Mouse (Mus musculus): ENCODE measurements around the gene RPS10-NUDT3. TPM values are rescaled to one million over a fixed set of nuclear protein-coding genes. Genes with fewer than 3 reads are reported as not detected.
A peak's percentile ranks its signal among the peaks of the same experiment; 100 is the strongest.

Gene RPS10-NUDT3
- total RNA-seq, 1 experiment from 2014 or later: not detected

- peak; percentile 69 to 84 for ATAC-seq (replicated peaks in 1 of 2; ENCODE audit: insufficient read depth in 1 of 2, low FRiP score in 2 of 2, low TSS enrichment in 1 of 2, low read depth in 1 of 2, poor library complexity in 2 of 2, severe bottlenecking in 2 of 2)
Observed at GRCm38 (mm10) chr17:27565163-27565941, 69.7 kb downstream of the RPS10-NUDT3 start, which contains the start of gene AI413582. TSS of gene AI413582 (minus strand) at chr17:27565756.

GRCm38 (mm10) chr17:27564391-27565162, 70.4 kb downstream of the RPS10-NUDT3 start:
- no peak for ATAC-seq (replicated peaks in 1 of 2; ENCODE audit: insufficient read depth in 1 of 2, low FRiP score in 2 of 2, low TSS enrichment in 1 of 2, low read depth in 1 of 2, poor library complexity in 2 of 2, severe bottlenecking in 2 of 2)

DNA sequence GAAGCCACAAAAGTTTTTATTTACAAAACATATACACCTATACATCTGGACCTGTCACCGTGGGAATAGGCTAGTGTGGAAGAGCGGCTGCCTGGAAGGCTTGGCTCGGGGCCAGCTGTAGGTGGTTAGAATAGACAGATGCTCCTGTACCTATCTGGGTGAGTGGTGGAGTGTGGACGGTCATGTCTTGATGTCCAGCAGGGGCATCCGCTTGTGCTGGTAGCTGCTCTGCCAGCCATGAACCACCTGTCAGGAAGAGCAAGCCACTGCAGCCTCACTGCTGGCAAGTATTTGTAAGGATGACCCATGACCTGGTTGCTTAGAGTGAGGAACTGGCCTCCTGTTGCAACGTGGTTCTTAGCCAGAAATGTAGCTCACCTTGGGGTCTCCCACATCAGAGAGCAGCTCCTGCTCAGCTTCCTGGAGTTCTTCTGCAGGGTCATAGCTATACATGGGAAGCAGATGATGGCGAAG, 71.2 kb downstream of the RPS10-NUDT3 start:
- ATAC-seq (replicated peaks in 1 of 2; ENCODE audit: insufficient read depth in 1 of 2, low FRiP score in 2 of 2, low TSS enrichment in 1 of 2, low read depth in 1 of 2, poor library complexity in 2 of 2, severe bottlenecking in 2 of 2): no peak

DNA sequence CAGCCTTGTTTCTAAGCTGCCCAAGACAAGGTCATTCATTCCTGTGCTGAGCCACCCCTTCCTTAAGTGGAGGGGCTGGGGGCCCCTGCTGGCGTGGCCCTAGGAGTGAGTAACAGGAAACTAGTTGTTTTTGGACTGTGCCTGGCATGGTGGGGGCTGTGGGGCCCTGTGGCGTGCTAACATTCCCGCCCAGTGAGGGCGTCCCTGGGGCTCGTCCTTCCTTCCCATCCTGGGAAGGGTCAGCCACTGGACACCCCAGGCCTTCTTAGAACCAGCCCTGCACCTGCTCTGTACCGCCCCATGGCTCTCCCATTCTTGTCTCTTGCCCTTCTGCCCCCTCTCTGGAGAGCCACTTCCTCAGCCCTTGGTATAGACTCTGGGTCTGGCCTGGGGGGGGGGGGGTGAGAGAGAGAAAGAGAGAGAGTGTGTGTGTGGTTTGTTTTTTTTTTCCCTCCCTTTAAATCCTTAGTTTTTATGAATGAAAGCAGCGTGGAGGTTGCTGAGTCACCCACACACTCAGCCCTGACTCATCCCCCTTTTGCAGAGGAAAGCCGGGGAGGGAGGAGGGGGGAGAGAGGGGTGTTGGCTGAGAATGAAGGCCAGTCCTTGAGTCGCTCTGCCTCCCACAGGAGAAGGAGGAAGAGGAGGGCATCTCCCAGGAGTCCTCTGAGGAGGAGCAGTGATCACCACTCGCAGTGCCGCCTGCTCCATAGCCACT, 73.1 kb downstream of the RPS10-NUDT3 start:
- peak in 1 of 2 experiments; percentile 4; a peak in 1 of 4 replicates for ATAC-seq (replicated peaks in 1 of 2; ENCODE audit: insufficient read depth in 1 of 2, low FRiP score in 2 of 2, low TSS enrichment in 1 of 2, low read depth in 1 of 2, poor library complexity in 2 of 2, severe bottlenecking in 2 of 2)

DNA sequence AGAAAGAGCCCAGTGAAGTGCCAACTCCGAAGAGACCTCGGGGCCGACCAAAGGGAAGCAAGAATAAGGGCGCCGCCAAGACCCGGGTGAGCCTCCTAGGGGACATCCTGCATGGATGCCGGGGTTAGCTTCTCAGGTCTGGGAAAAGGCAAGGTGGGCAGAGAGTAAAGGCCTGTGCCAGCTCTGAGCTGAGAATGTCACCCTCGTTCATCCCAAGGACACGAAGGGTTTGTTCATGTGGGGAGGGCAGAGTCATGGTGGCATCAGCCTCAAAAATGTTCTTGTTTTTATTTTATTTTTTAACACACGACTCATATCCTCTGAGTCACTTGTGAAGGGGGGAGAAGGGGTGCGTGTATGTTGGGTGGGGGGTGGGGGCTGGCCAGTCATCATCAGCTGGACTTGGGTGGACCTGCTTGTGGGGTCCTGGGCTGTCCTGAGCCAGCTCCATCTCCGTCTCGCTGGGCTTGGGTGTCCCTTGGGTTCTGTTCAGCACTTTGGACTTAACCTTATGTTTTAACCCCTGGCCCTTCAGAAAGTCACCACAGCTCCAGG, 74.0 kb downstream of the RPS10-NUDT3 start:
- no peak for ATAC-seq (replicated peaks in 1 of 2; ENCODE audit: insufficient read depth in 1 of 2, low FRiP score in 2 of 2, low TSS enrichment in 1 of 2, low read depth in 1 of 2, poor library complexity in 2 of 2, severe bottlenecking in 2 of 2)

DNA sequence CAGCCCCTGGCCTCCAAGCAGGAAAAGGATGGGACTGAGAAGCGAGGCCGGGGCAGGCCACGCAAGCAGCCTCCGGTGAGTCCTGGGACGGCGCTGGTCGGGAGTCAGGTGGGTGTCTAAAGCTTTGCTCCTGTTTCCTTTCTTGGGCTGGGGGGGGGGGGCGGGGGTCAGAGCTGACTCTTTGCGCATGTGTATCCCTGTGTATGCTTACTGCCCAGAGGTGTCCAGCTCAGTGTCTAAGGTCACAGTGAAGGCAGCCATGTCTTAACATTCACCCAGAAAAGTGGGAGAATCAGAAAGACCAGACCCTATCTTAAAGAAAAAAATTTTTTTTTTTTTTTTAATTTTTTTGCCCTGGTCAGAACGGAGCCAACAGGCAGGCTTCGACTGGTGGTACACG, 75.4 kb downstream of the RPS10-NUDT3 start:
- ATAC-seq (replicated peaks in 1 of 2; ENCODE audit: insufficient read depth in 1 of 2, low FRiP score in 2 of 2, low TSS enrichment in 1 of 2, low read depth in 1 of 2, poor library complexity in 2 of 2, severe bottlenecking in 2 of 2): no peak

GRCm38 (mm10) chr17:27558845-27559244, 76.2 kb downstream of the RPS10-NUDT3 start:
- no peak for ATAC-seq (replicated peaks in 1 of 2; ENCODE audit: insufficient read depth in 1 of 2, low FRiP score in 2 of 2, low TSS enrichment in 1 of 2, low read depth in 1 of 2, poor library complexity in 2 of 2, severe bottlenecking in 2 of 2)

GRCm38 (mm10) chr17:27557927-27558661, 76.9 kb downstream of the RPS10-NUDT3 start:
- no peak for ATAC-seq (replicated peaks in 1 of 2; ENCODE audit: insufficient read depth in 1 of 2, low FRiP score in 2 of 2, low TSS enrichment in 1 of 2, low read depth in 1 of 2, poor library complexity in 2 of 2, severe bottlenecking in 2 of 2)

- ATAC-seq (replicated peaks in 1 of 2; ENCODE audit: insufficient read depth in 1 of 2, low FRiP score in 2 of 2, low TSS enrichment in 1 of 2, low read depth in 1 of 2, poor library complexity in 2 of 2, severe bottlenecking in 2 of 2): peak; percentile 8 to 9; a peak in 1 of 4 replicates
Observed at GRCm38 (mm10) chr17:27557181-27557926, 77.7 kb downstream of the RPS10-NUDT3 start.

- ATAC-seq (replicated peaks in 1 of 2; ENCODE audit: insufficient read depth in 1 of 2, low FRiP score in 2 of 2, low TSS enrichment in 1 of 2, low read depth in 1 of 2, poor library complexity in 2 of 2, severe bottlenecking in 2 of 2): peak; percentile 18 to 26; a peak in 2 of 4 replicates
Observed at GRCm38 (mm10) chr17:27556315-27557011, 78.6 kb downstream of the RPS10-NUDT3 start, which contains the start of gene Hmga1. TSS of gene Hmga1 (plus strand) at chr17:27556497.

DNA sequence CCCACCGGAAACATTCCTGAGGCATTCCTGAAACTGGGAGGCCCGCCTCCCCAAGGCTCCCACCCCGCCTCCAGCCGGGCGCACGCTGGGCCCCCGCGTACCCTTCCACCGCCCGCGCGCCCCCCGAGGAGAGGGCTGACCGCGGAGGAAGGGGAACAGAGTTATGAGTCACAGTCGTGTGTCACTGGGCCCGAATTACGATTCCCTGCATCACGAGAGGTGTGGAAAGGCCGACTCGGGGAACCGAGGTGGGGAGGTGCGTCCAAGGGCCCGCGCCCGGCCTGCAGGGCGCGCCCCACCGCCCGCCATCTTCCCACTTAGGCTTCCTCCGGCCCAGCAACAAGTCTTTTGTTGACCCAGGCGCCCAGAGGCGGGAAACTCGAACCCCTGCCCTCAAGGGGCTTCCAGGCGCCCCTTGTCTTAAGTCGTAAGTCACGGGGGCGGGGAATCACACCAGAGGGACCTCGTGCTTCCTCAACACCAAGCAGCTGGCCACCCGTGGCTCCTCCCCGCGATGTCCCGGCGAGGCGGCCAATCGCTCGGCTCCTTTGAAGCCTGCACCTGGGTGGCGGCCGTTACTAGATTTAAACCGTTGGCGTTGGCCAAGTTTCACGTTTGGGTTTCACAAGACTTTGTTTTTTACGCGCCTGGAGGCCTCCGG, 79.4 kb downstream of the RPS10-NUDT3 start:
- peak; percentile 51 to 59; a peak in 3 of 4 replicates for ATAC-seq (replicated peaks in 1 of 2; ENCODE audit: insufficient read depth in 1 of 2, low FRiP score in 2 of 2, low TSS enrichment in 1 of 2, low read depth in 1 of 2, poor library complexity in 2 of 2, severe bottlenecking in 2 of 2)

GRCm38 (mm10) chr17:27555075-27555511, 79.9 kb downstream of the RPS10-NUDT3 start:
- ATAC-seq (replicated peaks in 1 of 2; ENCODE audit: insufficient read depth in 1 of 2, low FRiP score in 2 of 2, low TSS enrichment in 1 of 2, low read depth in 1 of 2, poor library complexity in 2 of 2, severe bottlenecking in 2 of 2): peak; percentile 6 to 28; a peak in 1 of 4 replicates

DNA sequence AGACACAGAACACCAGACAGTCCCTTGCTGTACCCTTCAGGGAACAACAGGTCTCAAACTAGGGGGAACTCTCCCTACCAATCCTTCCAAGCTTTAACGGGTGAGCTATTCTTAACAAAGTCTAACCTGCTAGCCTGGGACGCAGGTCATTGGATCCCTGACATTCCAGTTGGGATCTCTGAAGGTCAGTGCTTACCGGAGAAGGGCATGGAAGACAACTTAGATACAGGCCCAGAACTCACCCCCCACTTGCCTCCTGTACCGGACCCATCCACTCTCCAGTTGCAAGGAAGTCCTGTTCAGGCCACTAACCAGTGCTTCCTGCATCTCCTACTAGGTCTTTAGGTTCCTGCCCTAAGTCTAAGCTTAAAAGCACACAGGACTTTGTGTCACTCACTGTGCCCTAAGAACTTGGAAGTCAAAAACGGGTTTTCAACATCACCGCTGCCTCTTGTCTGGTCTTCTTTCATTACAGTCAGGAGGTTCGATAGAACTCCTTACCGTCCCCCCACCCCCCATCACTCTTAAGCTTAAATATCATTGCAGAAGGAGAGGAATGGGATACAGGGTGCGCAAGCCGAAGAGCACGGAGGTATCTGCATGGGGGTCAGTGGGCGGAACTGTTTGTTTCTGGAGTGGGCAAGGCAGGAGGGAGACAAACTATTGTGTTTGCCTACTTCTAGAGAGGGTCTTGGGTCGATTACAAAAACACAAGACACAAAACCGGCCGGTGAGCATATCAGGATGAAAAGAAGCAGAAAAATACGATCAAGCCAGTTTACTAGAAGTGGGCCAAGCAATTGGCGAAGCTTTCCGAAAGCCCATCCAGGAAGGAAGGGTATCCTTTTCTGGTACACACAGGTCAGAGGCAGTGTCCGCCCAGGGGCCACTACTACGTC, 80.7 kb downstream of the RPS10-NUDT3 start:
- ATAC-seq (replicated peaks in 1 of 2; ENCODE audit: insufficient read depth in 1 of 2, low FRiP score in 2 of 2, low TSS enrichment in 1 of 2, low read depth in 1 of 2, poor library complexity in 2 of 2, severe bottlenecking in 2 of 2): no peak
